Mouse (Mus musculus) heart, adult 9 months (tissue): ENCODE measurements around the gene Olfr855.

Experiments used
- DNase-seq, 2 experiments: peaks; one replicate each; pipeline ENCODE4 v3.0.0; 2022; ENCODE audit warnings: low spot score in 2 of 2

Gene Olfr855

DNA sequence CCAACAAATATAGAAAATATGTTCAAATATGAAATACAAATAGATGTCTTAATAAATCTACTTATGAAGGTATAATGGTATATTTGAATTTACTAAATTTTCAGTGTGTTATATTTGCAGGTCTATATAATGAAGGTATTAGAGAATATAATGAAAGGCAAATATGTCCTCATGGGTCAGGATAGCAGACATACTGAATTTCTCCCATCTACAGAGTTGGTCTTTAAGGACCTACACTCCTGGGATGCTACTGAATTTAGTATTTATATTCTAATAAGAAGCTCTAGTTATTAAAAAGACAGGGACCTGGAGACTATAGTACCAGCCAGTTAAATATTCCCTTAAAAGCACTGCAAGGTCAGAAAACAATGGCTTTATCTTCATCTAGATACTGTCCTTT lies at the start of gene Olfr855:
Gene Olfr855 (plus strand): TSS at position 301 of the 400 bp plus-strand sequence.
- DNase-seq = no peak

DNA sequence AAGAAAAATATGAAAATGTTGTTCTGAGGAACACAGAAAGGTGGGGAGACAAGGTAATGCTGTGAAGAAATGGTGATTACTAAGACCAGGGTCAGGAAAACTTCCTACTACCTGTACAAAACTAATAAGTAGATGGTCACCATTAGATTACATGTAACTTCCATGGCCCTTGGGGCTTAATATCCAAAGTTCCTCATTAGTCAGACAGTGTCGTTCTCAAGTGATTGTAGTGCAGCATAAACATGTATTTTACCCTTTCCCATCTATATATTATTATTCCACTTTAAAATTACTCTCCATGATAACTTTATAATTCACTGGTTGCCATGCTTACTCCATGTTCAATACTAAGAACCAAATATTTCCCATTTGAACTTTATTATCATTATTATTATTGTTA lies 41.4 kb upstream of the Olfr855 start, which contains the start of gene Olfr853:
Gene Olfr853 (minus strand): TSS at position 101 of the 400 bp plus-strand sequence.
- no peak for DNase-seq

DNA sequence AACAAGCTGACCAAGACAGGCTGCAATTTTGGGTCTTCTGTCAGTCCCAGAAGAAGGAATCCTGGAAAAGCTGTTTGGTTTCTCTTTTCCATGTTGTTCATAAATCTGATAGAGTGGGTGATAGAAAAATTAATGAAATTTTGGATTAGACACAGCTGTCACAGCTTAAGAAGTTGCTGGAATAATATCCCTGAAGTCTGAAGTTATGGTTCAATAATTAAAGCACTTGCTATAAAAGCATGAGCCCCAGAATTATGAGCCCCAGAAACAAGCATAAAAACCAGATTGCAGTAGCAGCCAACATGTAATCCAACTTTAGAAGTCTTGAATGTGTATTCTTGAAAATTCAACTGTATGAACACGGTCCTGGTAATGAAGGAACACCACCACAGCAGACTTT lies 15.1 kb upstream of the Olfr855 start, which contains the start of gene Olfr854:
Gene Olfr854 (minus strand): TSS at position 101 of the 400 bp plus-strand sequence.
- DNase-seq = no peak

DNA sequence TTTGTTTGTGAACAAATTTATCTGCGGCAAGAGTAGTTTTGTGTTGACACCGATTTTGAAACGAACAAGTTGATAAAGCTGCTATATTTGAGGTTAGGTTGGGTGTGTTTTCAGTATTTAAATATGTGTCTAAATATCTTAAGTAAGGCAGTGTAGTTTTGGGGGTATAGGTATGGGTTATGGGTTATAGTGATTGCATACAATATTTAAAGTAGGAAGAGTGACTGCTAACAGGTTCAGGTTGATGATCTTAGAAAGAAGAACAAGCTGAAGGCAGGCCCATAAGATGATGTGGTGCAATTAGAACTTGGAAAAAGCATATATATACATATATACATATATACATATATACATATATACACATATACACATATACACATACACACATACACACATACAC lies 38.9 kb downstream of the Olfr855 start:
- no peak for DNase-seq

DNA sequence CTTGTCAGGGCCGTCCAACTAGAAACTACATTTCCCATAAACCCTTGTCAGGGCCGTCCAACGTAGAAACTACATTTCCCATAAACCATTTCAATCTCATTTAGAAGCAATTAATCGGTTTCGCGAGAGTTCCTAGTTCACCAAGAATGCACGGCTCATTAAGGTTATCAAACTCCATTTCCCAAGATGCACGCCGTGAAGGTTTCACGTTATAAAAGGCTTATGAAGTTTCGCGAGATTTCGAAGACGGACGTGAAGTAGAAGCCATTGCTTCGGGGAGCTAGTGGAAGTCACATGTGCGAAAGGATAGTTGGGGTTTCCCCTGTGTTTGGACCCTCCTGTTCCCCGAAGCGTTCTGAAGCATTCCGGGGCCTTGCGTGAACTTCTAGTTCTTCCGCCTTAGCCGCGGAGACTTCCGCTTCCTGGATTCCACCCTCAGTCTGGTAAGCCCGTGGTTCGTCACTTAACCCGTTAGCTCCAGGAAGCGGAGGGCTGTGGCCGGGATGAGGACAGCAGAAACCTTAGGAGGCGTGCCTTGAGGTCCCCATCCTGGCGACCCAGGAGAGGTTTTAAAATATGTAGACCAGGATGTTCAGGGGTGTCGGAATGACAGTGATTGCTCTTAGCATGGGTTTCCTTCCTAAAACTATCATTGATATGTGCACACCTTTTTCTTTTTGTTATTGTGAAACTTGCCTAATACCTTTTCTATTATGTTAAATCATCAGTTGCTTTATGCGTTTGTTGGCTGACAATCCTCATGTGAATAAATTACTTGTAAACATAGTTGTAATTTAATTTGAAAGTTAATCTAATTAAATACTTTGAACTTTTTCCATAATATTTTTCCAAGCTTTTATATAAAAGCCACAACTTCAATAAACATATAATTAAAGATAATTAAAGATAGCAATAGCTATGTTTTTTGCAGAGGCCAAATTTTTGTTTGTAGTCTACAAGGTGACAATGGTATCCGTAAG lies 39.7 kb downstream of the Olfr855 start, which contains the start of gene Zfp317:
Gene Zfp317 (plus strand): TSS at position 260 of the 980 bp plus-strand sequence.
- DNase-seq = peak; percentile 98 to 99

DNA sequence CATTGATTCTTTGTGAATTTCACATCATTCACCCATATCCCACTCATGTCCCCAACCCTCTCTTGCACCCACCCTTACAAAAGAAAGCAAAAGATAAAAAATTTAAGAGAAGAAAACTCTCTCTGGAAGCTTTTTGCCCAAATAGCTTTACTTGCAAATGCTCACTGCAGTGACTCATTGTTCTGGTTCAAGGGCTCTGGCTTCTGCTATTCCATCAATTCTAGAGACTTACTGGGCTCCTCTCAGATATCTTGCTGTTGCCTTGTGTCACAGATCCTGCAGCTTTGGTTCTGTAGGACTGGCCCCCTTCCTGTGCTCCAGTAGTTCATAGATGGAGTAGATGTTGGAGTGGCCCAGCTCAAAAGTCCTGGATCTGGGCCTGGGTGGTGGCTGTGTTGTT lies 47.2 kb downstream of the Olfr855 start:
- DNase-seq = no peak
